Mouse (Mus musculus): ENCODE measurements around the gene Zfp683.

The Zfp683 gene

GRCm38 (mm10) chr4:134058166-134058715 is 4.6 kb downstream of the Zfp683 start:
- no peak for DNase-seq

GRCm38 (mm10) chr4:134058908-134059307 is 5.3 kb downstream of the Zfp683 start:
- DNase-seq = no peak

- no peak for DNase-seq
These were observed 6.7 kb downstream of the Zfp683 start, which contains the start of gene Crybg2 for GRCm38 (mm10) chr4:134060135-134060865. Gene Crybg2 (plus strand): TSS chr4:134060815.

GRCm38 (mm10) chr4:134061166-134061830 is 7.7 kb downstream of the Zfp683 start:
- DNase-seq = no peak

- no peak for DNase-seq
These were observed 8.4 kb downstream of the Zfp683 start for GRCm38 (mm10) chr4:134061944-134062446.

GRCm38 (mm10) chr4:134062561-134062960 is 8.9 kb downstream of the Zfp683 start:
- no peak for DNase-seq

- peak; percentile 25 to 51 for DNase-seq
These were observed 11.9 kb downstream of the Zfp683 start for GRCm38 (mm10) chr4:134065431-134066004.

- no peak for DNase-seq
These were observed 13.7 kb downstream of the Zfp683 start for GRCm38 (mm10) chr4:134067383-134067782.

- no peak for DNase-seq
These were observed 14.4 kb downstream of the Zfp683 start for GRCm38 (mm10) chr4:134067833-134068544.

GRCm38 (mm10) chr4:134068793-134069580 is 15.3 kb downstream of the Zfp683 start:
- DNase-seq = no peak

GRCm38 (mm10) chr4:134078694-134079093 is 25.1 kb downstream of the Zfp683 start:
- DNase-seq = peak; percentile 62 to 72

GRCm38 (mm10) chr4:134080674-134081073 is 27.0 kb downstream of the Zfp683 start:
- no peak for DNase-seq

GRCm38 (mm10) chr4:134081730-134082386 is 28.2 kb downstream of the Zfp683 start:
- peak; percentile 87 to 92 for DNase-seq

- DNase-seq = no peak
These were observed 28.8 kb downstream of the Zfp683 start for GRCm38 (mm10) chr4:134082460-134082859.

- DNase-seq = no peak
These were observed 31.4 kb downstream of the Zfp683 start for GRCm38 (mm10) chr4:134084999-134085398.

- peak; percentile 48 to 61 for DNase-seq
These were observed 33.8 kb downstream of the Zfp683 start for GRCm38 (mm10) chr4:134087412-134087811.

- DNase-seq = peak in 1 of 2 experiments; percentile 20
These were observed 35.4 kb downstream of the Zfp683 start for GRCm38 (mm10) chr4:134089029-134089428.

GRCm38 (mm10) chr4:134090521-134091224 is 37.0 kb downstream of the Zfp683 start:
- DNase-seq = no peak

GRCm38 (mm10) chr4:134091225-134091529 is 37.5 kb downstream of the Zfp683 start:
- DNase-seq = no peak

GRCm38 (mm10) chr4:134092382-134093288 is 39.0 kb downstream of the Zfp683 start:
- DNase-seq = peak; percentile 63 to 78

Measured in lung, postnatal 4 days (tissue).